Mouse (Mus musculus): Measurements from ENCODE around the gene Exoc4.

- TF ChIP-seq CTCF (IDR thresholded peaks at IDR 0.05; ENCODE audit: low read depth) (no peak), EP300 (IDR thresholded peaks at IDR 0.05; ENCODE audit: low read depth) (no peak)
These were observed 743.5 kb downstream of the Exoc4 start for GRCm38 (mm10) chr6:33992213-33993034.
